Mouse (Mus musculus): ENCODE measurements around the gene Notch2. TPM values are rescaled to one million over a fixed set of nuclear protein-coding genes. Genes with fewer than 3 reads are reported as not detected.

Notch2 gene
- polyA plus RNA-seq, 1 experiment = not detected

- TF ChIP-seq GATA1 (IDR thresholded peaks at IDR 0.05; ENCODE audit: low read length) = no peak
Observed at GRCm38 (mm10) chr3:97987153-97987552, 26.2 kb upstream of the Notch2 start.

GRCm38 (mm10) chr3:97988756-97989155, 24.6 kb upstream of the Notch2 start:
- TF ChIP-seq GATA1 (IDR thresholded peaks at IDR 0.05; ENCODE audit: low read length) = no peak

GRCm38 (mm10) chr3:97990576-97990975, 22.8 kb upstream of the Notch2 start:
- TF ChIP-seq GATA1 (IDR thresholded peaks at IDR 0.05; ENCODE audit: low read length) = no peak

- TF ChIP-seq GATA1 (IDR thresholded peaks at IDR 0.05; ENCODE audit: low read length) = no peak
Observed at GRCm38 (mm10) chr3:97992289-97992688, 21.0 kb upstream of the Notch2 start.

GRCm38 (mm10) chr3:97993196-97993595, 20.1 kb upstream of the Notch2 start:
- no peak for TF ChIP-seq GATA1 (IDR thresholded peaks at IDR 0.05; ENCODE audit: low read length)

- no peak for TF ChIP-seq GATA1 (IDR thresholded peaks at IDR 0.05; ENCODE audit: low read length)
Observed at GRCm38 (mm10) chr3:97993920-97994545, 19.3 kb upstream of the Notch2 start.

- no peak for TF ChIP-seq GATA1 (IDR thresholded peaks at IDR 0.05; ENCODE audit: low read length)
Observed at GRCm38 (mm10) chr3:97994818-97995217, 18.5 kb upstream of the Notch2 start.

- no peak for TF ChIP-seq GATA1 (IDR thresholded peaks at IDR 0.05; ENCODE audit: low read length)
Observed at GRCm38 (mm10) chr3:97998349-97998748, 15.0 kb upstream of the Notch2 start.

GRCm38 (mm10) chr3:98003558-98003957, 9.8 kb upstream of the Notch2 start:
- TF ChIP-seq GATA1 (IDR thresholded peaks at IDR 0.05; ENCODE audit: low read length) = no peak

GRCm38 (mm10) chr3:98004231-98004630, 9.1 kb upstream of the Notch2 start:
- no peak for TF ChIP-seq GATA1 (IDR thresholded peaks at IDR 0.05; ENCODE audit: low read length)

- TF ChIP-seq GATA1 (IDR thresholded peaks at IDR 0.05; ENCODE audit: low read length) = no peak
Observed at GRCm38 (mm10) chr3:98005306-98005705, 8.0 kb upstream of the Notch2 start.

GRCm38 (mm10) chr3:98006046-98006691, 7.2 kb upstream of the Notch2 start:
- TF ChIP-seq GATA1 (IDR thresholded peaks at IDR 0.05; ENCODE audit: low read length) = no peak

- no peak for TF ChIP-seq GATA1 (IDR thresholded peaks at IDR 0.05; ENCODE audit: low read length)
Observed at GRCm38 (mm10) chr3:98006973-98007372, 6.4 kb upstream of the Notch2 start.

GRCm38 (mm10) chr3:98008143-98008542, 5.2 kb upstream of the Notch2 start:
- no peak for TF ChIP-seq GATA1 (IDR thresholded peaks at IDR 0.05; ENCODE audit: low read length)

- TF ChIP-seq GATA1 (IDR thresholded peaks at IDR 0.05; ENCODE audit: low read length) = no peak
Observed at GRCm38 (mm10) chr3:98009190-98009840, 4.0 kb upstream of the Notch2 start.

- TF ChIP-seq GATA1 (IDR thresholded peaks at IDR 0.05; ENCODE audit: low read length) = no peak
Observed at GRCm38 (mm10) chr3:98013086-98013400, 284 bp upstream of the Notch2 start.
